8 mouse cellular contexts compared by ENCODE assay signal in the genomic region with DNA sequence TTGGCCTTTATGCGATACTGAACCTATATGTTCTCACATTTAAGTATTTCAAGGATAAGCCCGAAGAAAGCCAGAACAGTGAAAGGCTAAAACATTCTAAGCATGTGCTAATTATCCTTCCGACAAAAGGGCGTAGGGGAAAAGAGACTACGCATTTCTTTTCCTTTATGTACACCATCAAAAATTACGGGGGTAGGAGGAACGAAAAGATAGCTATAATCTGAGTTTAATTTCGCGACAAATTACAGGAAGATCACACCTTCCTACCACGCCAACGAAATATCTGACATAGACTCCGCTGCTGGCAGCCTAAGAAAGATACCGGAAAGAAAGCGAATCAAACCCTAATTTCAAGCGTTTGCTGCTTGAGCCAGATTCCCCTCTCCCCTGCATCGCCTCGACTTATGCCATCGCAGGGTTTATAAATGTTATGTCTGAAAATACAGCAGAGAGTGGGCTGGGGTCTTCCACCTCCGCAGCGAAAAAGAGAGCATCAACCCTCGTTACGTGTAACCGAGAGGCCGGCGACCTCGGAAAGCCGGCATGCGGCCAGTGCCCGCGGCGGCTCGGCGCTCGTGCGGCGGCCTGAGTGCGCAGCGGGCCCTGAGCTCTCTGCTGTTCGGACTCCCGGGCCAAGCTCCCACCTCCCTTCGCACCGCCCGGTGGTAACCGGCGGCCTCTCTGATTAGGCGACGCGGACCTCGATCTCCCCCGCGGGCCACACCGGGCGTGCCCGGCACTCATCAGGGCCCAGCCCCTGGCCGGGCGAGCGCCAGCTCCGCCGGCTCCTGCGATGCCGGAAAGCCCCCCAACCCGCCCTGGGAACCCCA. TPM values are rescaled to one million over a fixed set of nuclear protein-coding genes. Genes with fewer than 3 reads are reported as not detected.
DNase-seq lines count a peak whose midpoint lies in the region; ATAC-seq lines count a peak whose summit lies in the region.

No protein-coding gene starts in this region.

- H3K36me3 ChIP-seq in liver, embryonic 12.5 days, result peaks cover 47% of the 10 kb centered on the region
- H3K36me3 ChIP-seq in neural tube, embryonic 12.5 days, result peaks cover 15% of the 10 kb centered on the region

- under 1% methylated on average over 62 of the region's 62 CpGs for WGBS in liver, embryonic 12.5 days (ENCODE audit: insufficient replicate concordance)
- under 1% methylated on average over 62 of the region's 62 CpGs for WGBS in neural tube, embryonic 12.5 days

- H3K9me3 ChIP-seq in liver, embryonic 12.5 days (replicated peaks), result no peaks in the 10 kb centered on the region
- H3K9me3 ChIP-seq in neural tube, embryonic 12.5 days, result no peaks in the 10 kb centered on the region

- H3K9ac ChIP-seq in liver, embryonic 12.5 days, result peak overlapping the region; percentile 94
- peak overlapping the region; percentile 95 for H3K9ac ChIP-seq in neural tube, embryonic 12.5 days

- H3K4me3 ChIP-seq in liver, embryonic 12.5 days, result peak overlapping the region; percentile 95
- peak overlapping the region; percentile 80 for H3K4me3 ChIP-seq in neural tube, embryonic 12.5 days

- ATAC-seq in hematopoietic stem cell, adult 5-6 weeks (replicated peaks in 1 of 2; ENCODE audit: insufficient read depth in 1 of 2, low FRiP score in 2 of 2, low TSS enrichment in 1 of 2, low read depth in 1 of 2, poor library complexity in 2 of 2, severe bottlenecking in 2 of 2), result peak; percentile 0 to 28; a peak in 2 of 4 replicates
- peak; percentile 92 for ATAC-seq in liver, embryonic 12.5 days
- peak; percentile 90 for ATAC-seq in neural tube, embryonic 12.5 days (ENCODE audit: low FRiP score, low read depth)

- H3K4me2 ChIP-seq in liver, embryonic 12.5 days, result peak overlapping the region; percentile 89
- H3K4me2 ChIP-seq in neural tube, embryonic 12.5 days (replicated peaks), result peak overlapping the region; percentile 66

- peak; percentile 50 for DNase-seq in embryo, embryonic 10 days (ENCODE audit: low spot score)
- no peak for DNase-seq in embryo, embryonic 9.5 days (ENCODE audit: extremely low spot score)
- peak; percentile 58 for DNase-seq in 416B (ENCODE audit: low read depth)
- DNase-seq in c-Kit-positive CD71-positive TER-119-positive erythroid progenitor cells, embryonic 14.5 days (ENCODE audit: low spot score), result peak; percentile 58
- no peak for DNase-seq in spleen, adult 18-20 months

- no peaks in the 10 kb centered on the region for H3K27me3 ChIP-seq in liver, embryonic 12.5 days (replicated peaks)
- H3K27me3 ChIP-seq in neural tube, embryonic 12.5 days (replicated peaks), result no peaks in the 10 kb centered on the region

- H3K27ac ChIP-seq in liver, embryonic 12.5 days, result peak overlapping the region; percentile 92
- peak overlapping the region; percentile 83 for H3K27ac ChIP-seq in neural tube, embryonic 12.5 days

- peaks cover 45% of the 10 kb centered on the region for H3K4me1 ChIP-seq in liver, embryonic 12.5 days
- peaks cover 17% of the 10 kb centered on the region for H3K4me1 ChIP-seq in neural tube, embryonic 12.5 days

RNA-seq across cellular contexts. Expression of gene Pcnp, which starts 0.6 kb away (rescaled TPM):
- total RNA-seq in hematopoietic stem cell, adult 5-6 weeks (2017), result 120 and 153 TPM in 2 replicates
- polyA plus RNA-seq in liver, embryonic 12.5 days (2016; fragmentation: Nextera tagmentation; extraction: Ambion mirVana), result 140 and 142 TPM in 2 replicates
- 264 and 270 TPM in 2 replicates for polyA plus RNA-seq in neural tube, embryonic 12.5 days (2016; fragmentation: Nextera tagmentation; extraction: Ambion mirVana)

RNA-seq across cellular contexts. Expression of gene Trmt10c, which starts 8.7 kb away (rescaled TPM):
- 49.7 and 56.0 TPM in 2 replicates for total RNA-seq in hematopoietic stem cell, adult 5-6 weeks (2017)
- polyA plus RNA-seq in liver, embryonic 12.5 days (2016; fragmentation: Nextera tagmentation; extraction: Ambion mirVana), result 23.1 and 24.1 TPM in 2 replicates
- polyA plus RNA-seq in neural tube, embryonic 12.5 days (2016; fragmentation: Nextera tagmentation; extraction: Ambion mirVana), result 24.4 and 28.6 TPM in 2 replicates

RNA-seq across cellular contexts. Expression of gene Senp7, which starts 19.2 kb away (rescaled TPM):
- 36.4 and 41.5 TPM in 2 replicates for total RNA-seq in hematopoietic stem cell, adult 5-6 weeks (2017)
- 21.0 and 22.9 TPM in 2 replicates for polyA plus RNA-seq in liver, embryonic 12.5 days (2016; fragmentation: Nextera tagmentation; extraction: Ambion mirVana)
- polyA plus RNA-seq in neural tube, embryonic 12.5 days (2016; fragmentation: Nextera tagmentation; extraction: Ambion mirVana), result 44.9 and 51.6 TPM in 2 replicates

RNA-seq across cellular contexts. Expression of gene Zbtb11, which starts 55.3 kb away (rescaled TPM):
- total RNA-seq in hematopoietic stem cell, adult 5-6 weeks (2017), result 55.8 and 62.2 TPM in 2 replicates
- 17.5 and 17.6 TPM in 2 replicates for polyA plus RNA-seq in liver, embryonic 12.5 days (2016; fragmentation: Nextera tagmentation; extraction: Ambion mirVana)
- polyA plus RNA-seq in neural tube, embryonic 12.5 days (2016; fragmentation: Nextera tagmentation; extraction: Ambion mirVana), result 18.4 and 19.1 TPM in 2 replicates

Comparison
In these comparisons a context has a peak if more than half of its experiments do, and no peak if none do; other contexts are left out.
1. DNase-seq: peak in embryo, embryonic 10 days (single experiment), 416B (single experiment) and c-Kit-positive CD71-positive TER-119-positive erythroid progenitor cells, embryonic 14.5 days (single experiment); none in embryo, embryonic 9.5 days (single experiment) and spleen, adult 18-20 months (0 of 2).
2. ATAC-seq: peak in every context shown above with its lines; median percentile 92 in liver, embryonic 12.5 days; 90 in neural tube, embryonic 12.5 days; 14 in hematopoietic stem cell, adult 5-6 weeks.